Mouse (Mus musculus): ENCODE data around the gene Vmac.

Vmac gene

DNA sequence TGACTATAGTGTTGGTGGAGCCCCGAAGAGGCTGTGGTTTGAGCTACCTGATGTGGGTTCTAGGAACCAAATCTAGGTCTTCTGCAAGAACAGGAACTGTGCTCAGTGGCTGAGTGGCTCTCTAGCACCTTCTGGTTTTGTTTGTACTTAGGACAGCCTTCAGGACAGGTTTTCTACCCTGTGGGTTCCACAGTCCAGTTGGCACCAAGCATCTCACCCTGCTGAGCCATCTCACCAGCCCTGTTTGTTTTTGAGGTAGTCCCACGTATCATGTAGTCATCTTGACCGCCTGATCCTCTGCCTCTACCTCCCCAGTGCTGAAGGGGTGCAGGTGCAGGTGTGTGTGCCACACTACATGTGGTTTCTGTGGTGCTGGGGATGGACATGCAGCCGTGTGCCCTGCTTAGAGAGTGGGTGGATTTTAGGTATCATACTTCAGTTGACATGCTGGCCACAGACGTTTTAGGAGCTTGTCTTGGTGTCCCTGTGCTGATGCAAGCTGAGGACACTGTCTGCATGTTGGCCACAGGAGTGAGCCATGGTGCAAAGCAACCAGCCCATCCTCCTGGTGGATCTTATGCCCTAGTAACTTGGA is 34.2 kb downstream of the Vmac start:
- peak; percentile 29 for DNase-seq

DNA sequence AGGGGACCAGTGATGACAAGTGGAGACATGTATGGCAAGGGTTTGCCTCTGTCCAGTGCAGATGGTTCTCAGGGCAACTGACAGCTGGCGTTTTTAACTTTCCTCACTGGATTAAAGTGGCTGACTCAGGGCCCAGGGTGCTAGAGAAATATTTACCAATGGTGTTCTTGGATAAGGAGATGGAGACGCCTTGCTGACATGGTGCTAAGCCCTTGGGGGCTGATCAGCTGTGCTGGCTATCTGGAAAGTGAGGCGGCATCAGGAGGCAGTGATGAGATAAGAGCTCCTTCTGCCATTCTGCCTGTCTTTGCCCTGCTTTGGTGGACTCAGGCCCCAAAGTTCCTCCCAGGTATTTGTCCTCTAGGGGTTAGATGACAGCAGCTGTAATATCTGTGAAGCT is 34.9 kb downstream of the Vmac start:
- no peak for DNase-seq

DNA sequence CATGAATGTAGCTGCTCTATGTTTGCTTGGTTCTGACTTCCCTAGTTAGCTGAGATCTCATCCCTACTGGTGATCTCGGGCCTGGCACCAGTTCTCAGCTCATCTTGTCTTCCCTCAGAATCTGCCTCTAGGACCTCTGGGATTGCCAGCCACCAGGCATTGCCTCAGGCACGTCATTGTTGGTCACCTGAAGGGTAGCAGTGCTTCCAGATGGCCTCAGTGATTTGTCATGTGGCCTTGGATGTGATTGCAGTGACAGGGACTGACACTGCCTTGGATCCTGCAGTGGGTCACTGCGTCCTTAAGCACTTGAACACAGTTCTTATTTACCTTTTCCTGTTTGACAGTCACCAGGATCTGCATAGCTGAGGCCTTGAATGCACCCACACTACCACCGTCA is 36.0 kb downstream of the Vmac start:
- DNase-seq: no peak

DNA sequence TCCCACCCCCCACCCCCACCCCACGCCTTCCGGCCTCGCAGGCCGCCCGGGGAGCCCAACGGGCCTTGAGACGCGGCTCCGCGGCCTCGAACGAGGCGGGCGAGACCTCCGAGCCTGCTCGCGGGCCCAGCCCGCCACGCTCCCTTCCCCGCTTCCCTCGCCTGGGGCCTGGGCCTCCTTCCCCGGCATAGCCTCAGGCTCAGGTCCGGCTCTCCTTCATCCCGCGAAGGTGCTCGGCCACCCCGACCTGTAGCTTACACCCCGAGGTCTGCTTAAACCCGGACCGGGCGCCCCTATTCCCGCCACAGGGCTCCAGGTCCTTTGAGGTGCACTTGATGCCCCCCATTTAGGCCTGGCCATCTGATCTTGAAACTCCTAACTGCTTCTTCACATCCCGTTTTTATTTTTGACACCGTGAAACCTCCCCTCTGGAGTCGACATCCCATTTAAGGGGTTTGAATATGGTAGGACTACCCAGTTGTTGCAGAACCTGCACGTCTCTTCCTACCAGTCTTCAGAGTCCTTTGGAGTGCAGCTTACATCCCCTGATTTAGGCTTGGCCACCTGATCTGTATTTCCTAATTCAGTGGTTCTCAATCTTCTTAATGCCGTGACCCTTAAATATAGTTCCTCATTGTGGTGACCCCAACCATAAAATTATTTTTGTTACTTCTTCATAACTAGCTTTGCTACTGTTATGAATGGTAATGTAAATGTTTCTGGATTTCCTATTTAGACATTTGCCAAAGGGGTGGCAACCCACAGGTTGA is 44.0 kb downstream of the Vmac start:
- DNase-seq: peak; percentile 29

DNA sequence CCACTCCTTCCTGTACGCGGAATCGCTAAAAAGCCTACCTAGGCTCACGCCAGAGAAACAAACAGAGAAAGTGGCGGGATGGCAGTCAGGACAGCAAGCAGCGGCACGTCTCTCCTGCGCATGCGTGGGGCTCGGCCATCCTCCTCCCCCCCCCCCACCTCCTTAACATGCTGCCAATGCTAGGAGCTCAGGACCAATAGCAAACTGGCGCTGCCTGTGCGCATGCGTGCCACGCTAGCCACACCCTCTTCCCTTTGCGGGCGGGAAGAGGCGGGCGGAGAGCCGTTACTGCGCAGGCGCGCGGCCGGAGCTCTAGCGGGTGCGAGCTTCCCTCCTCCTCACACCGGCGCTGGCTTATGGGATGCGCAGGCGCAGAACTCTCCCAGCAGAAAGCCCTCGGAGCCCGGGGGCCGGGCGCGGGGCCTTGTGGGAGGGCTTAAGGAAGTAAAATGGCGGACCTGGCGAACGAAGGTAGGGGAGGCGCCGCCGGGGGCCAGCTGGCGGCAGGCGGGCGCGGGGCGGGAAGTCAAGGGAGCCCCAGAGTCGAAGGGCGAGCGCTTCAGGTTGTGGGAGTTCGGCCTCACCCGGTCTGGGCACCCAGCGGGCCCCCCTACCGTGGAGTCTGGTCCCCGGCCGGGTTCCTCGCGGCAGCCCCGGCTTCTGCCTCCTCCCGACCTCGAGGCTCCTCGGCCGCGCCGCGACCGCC is 44.7 kb downstream of the Vmac start, which contains the start of gene Ranbp3:
Gene Ranbp3 (plus strand): TSS at position 354 of the 706 bp plus-strand sequence.
- peak; percentile 99 for DNase-seq

DNA sequence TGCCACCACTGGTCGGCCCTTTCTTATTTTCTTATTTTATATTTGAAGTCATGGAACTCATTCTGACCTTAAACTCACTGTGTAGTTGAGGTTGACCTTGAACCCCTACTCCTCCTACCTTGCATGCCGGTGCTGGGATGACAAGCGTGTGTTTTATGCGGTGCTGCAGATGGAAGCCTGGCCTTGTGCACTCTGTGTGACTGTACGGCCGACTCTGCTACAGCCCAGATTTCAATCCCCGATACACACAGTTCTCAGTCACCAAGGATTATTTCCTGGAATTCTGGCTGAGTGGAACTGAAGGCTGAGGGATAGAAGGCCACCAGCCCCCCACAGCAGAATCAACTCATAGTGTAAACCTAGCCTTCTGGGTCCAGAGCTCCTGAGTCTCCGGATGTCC is 48.1 kb downstream of the Vmac start:
- no peak for DNase-seq

DNA sequence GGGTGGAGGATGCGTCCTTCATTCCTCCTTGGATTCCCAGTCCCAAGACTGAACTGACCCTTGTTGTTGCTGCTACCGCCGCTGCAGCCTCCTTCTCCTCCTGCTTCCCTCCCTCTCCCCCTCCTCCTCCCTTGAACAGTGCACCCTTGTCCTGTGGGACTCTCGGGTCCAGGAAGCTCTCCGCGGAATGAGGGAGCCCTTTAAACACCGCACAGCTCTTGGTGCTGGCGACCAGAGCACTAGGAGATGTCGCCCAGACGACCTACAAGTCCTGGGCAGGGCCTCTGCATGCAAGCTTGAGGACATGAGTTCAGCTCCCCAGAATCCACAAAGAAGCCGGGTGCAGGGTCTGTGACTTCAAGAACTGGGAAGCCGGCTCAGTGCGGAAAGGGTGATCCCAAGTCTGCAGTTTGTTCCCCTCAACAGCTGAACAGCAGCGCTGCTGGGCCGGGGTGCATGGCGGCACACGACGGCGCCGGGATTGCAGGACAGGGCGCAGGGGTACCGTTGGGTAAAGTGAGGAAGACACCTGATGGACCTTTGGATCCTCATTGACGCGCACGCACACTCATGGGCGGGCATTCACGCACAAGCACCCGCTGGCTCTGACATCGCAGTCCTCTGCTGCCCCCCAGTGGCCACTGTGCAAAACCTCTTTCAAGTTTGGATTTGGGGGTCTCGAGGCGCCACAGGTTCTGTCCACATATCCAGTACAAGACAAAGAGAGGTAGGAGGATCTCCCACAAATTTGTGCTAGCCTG is 49.3 kb downstream of the Vmac start:
- peak; percentile 77 for DNase-seq

DNA sequence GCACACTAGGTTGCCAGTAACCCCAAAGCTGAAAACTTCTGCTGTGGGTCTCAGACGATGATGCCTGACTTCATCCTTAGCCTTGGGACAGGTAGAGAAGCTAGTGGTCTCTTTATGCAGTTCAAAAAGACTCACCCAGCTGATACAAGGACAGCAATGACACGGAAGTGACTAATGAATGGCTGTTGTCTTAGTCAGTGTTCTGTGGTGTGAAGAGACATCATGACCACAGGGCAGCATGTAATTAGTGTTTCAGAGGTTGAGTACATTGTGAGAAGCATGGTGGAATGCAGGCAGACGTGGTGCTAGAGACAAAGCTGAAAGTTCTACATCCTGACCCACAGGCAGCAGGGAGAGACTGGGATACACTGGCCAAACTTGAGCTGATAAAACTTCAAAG is 50.2 kb downstream of the Vmac start:
- no peak for DNase-seq

DNA sequence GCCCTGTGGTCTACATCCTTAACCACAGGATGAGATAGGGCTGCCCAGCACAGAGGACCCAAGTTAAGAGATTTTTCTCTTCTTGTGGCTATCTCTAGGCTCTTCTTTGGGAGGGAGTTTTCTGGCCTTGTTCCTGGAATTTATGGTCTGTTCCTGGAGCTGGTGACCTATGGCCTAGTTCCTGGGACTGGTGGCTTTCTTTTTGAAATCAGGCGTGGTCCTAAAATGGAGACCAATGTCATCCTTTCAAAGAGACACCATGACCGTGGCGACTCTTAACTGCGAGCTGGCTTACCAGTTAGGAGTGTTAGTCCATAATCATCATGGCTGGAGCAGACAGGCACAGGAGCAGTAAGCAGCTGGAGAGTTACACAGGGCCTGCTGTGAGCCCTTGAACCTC is 51.4 kb downstream of the Vmac start:
- DNase-seq: no peak

DNA sequence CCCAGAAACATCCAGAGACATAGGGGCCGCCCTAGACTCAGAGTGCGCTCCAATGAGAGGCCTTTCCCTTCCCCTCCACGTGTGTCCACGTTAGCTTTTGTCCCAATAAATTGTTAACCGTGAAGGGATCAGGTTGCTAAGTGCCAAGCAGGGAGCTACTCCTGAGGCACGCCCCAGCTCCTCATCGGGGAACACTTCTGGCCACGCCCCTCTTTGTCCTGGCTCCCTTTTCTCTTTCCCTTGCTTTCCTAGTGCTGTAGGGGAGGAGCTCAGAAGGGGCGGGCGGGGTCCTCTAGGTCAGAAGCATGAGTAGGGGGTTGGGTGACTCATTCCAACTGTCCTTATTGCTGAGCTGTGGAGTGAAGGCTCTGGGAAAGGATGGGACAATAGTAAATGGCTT is 53.5 kb downstream of the Vmac start:
- no peak for DNase-seq

All from kidney, adult 9 months (tissue).